In the genomic region with DNA sequence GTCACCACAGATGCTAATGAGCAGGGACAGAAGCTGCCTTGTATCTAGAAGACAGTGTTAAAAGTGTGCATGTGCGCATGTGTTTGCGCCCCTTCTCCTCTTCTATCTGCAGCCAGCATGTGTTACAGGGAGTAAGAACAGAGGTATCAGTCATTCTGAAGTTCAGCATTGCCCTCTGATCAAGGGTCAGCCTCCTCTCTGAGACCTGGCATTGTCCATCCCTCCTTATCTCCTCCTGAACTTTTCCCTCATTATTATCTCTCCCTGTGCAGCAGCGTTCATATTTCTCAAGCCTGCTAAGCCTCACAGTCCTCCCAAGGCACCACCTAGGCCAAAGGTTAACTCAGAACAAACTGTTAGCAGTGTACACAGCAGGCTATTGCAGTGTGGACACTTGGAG, we compare ENCODE assay signal across 21 mouse cellular contexts. TPM values are rescaled to one million over a fixed set of nuclear protein-coding genes. Genes with fewer than 3 reads are reported as not detected.
DNase-seq lines count a peak whose midpoint lies in the region; ATAC-seq lines count a peak whose summit lies in the region.
"Had no signal": no experiment of that assay in that cellular context is flagged by ENCODE, and none has a peak within 500 bp of the region (broad histone marks: within the 10 kb centered on the region; RNA-seq: fewer than 3 reads in every experiment).

No protein-coding gene starts in this region.

- H3K4me3 ChIP-seq in intestine, embryonic 15.5 days (replicated peaks) = no peak overlapping the region
- no peak overlapping the region for H3K4me3 ChIP-seq in liver, embryonic 13.5 days (replicated peaks)
- no peak overlapping the region for H3K4me3 ChIP-seq in stomach, embryonic 14.5 days (ENCODE audit: low read depth, low read length)
- no peak overlapping the region for H3K4me3 ChIP-seq in midbrain, embryonic 10.5 days
- H3K4me3 ChIP-seq: embryonic facial prominence, embryonic 10.5 days; erythroblast, embryonic 14.5 days; gastrocnemius, adult 2 months; limb, embryonic 15.5 days; neural tube, embryonic 12.5 days had no signal

- no peaks in the 10 kb centered on the region for H3K27me3 ChIP-seq in intestine, embryonic 15.5 days (replicated peaks)
- H3K27me3 ChIP-seq in liver, embryonic 13.5 days = no peaks in the 10 kb centered on the region
- no peaks in the 10 kb centered on the region for H3K27me3 ChIP-seq in stomach, embryonic 14.5 days (ENCODE audit: control insufficient read depth, insufficient read depth, low read length)
- no peaks in the 10 kb centered on the region for H3K27me3 ChIP-seq in midbrain, embryonic 10.5 days (ENCODE audit: low read depth, poor library complexity, severe bottlenecking)
- H3K27me3 ChIP-seq: limb, embryonic 15.5 days; neural tube, embryonic 12.5 days had no signal

- H3K27ac ChIP-seq in intestine, embryonic 15.5 days = peak overlapping the region; percentile 42
- peak overlapping the region; percentile 59 for H3K27ac ChIP-seq in liver, embryonic 13.5 days
- H3K27ac ChIP-seq in stomach, embryonic 14.5 days (ENCODE audit: low read length) = no peak overlapping the region
- H3K27ac ChIP-seq in midbrain, embryonic 10.5 days (replicated peaks) = no peak overlapping the region
- H3K27ac ChIP-seq: embryonic facial prominence, embryonic 10.5 days; gastrocnemius, adult 2 months; kidney, postnatal 0 days; limb, embryonic 15.5 days; neural tube, embryonic 12.5 days had no signal

- 51% methylated on average over 3 of the region's 3 CpGs for WGBS in intestine, embryonic 15.5 days
- 43% methylated on average over 3 of the region's 3 CpGs for WGBS in liver, embryonic 13.5 days (ENCODE audit: insufficient replicate concordance)
- 62% methylated on average over 3 of the region's 3 CpGs for WGBS in stomach, embryonic 14.5 days
- WGBS in midbrain, embryonic 10.5 days = 90% methylated on average over 3 of the region's 3 CpGs

- H3K9ac ChIP-seq in intestine, embryonic 15.5 days = no peak overlapping the region
- no peak overlapping the region for H3K9ac ChIP-seq in liver, embryonic 13.5 days
- no peak overlapping the region for H3K9ac ChIP-seq in stomach, embryonic 14.5 days (replicated peaks; ENCODE audit: low read depth, low read length)
- H3K9ac ChIP-seq: forebrain, postnatal 0 days; limb, embryonic 15.5 days; neural tube, embryonic 12.5 days had no signal

- peak; percentile 92 for ATAC-seq in intestine, embryonic 15.5 days
- peak; percentile 86 for ATAC-seq in liver, embryonic 13.5 days (ENCODE audit: low read depth)
- 0 out of 2 replicates have a peak, but pooled peaks have one; percentile 37 for ATAC-seq in stomach, embryonic 14.5 days (ENCODE audit: insufficient number of reproducible peaks, insufficient read depth, low FRiP score, low read depth)
- ATAC-seq: forebrain, postnatal 0 days had no signal

- peaks cover 4% of the 10 kb centered on the region; the same call in 1 of the 2 replicates for H3K36me3 ChIP-seq in intestine, embryonic 15.5 days
- H3K36me3 ChIP-seq in liver, embryonic 13.5 days = peaks cover 2% of the 10 kb centered on the region; the same call in 1 of the 2 replicates
- H3K36me3 ChIP-seq in stomach, embryonic 14.5 days (ENCODE audit: control insufficient read depth, insufficient read depth, low read length) = no peaks in the 10 kb centered on the region
- H3K36me3 ChIP-seq in midbrain, embryonic 10.5 days = no peaks in the 10 kb centered on the region

- no peaks in the 10 kb centered on the region for H3K9me3 ChIP-seq in intestine, embryonic 15.5 days
- H3K9me3 ChIP-seq in liver, embryonic 13.5 days (replicated peaks) = no peaks in the 10 kb centered on the region
- no peaks in the 10 kb centered on the region for H3K9me3 ChIP-seq in stomach, embryonic 14.5 days (ENCODE audit: control insufficient read depth, low read depth, low read length)
- H3K9me3 ChIP-seq in midbrain, embryonic 10.5 days (replicated peaks) = no peaks in the 10 kb centered on the region
- H3K9me3 ChIP-seq: embryonic facial prominence, embryonic 10.5 days; limb, embryonic 15.5 days; neural tube, embryonic 12.5 days had no signal

- DNase-seq in adipocyte (ENCODE audit: low spot score) = peak; percentile 43
- DNase-seq in liver, embryonic 13.5 days = peak; percentile 20
- no peak for DNase-seq in midbrain, embryonic 10.5 days (ENCODE audit: low spot score)
- DNase-seq in kidney, postnatal 14 days = no peak
- no peak for DNase-seq in urinary bladder, postnatal 14 days (ENCODE audit: low spot score)
- DNase-seq: adrenal gland, adult 8-10 months; cerebellum, adult 11-12 months; cerebellum, postnatal 25 days; forebrain, postnatal 0 days; gastrocnemius, adult 2 months; lung, postnatal 14 days; right cerebral cortex, postnatal 25 days; thymus, adult 2 months had no signal

- 0 out of 2 replicates have a peak, but pooled peaks cover 3% of the 10 kb centered on the region for H3K4me1 ChIP-seq in intestine, embryonic 15.5 days (replicated peaks)
- peaks cover 19% of the 10 kb centered on the region for H3K4me1 ChIP-seq in liver, embryonic 13.5 days (replicated peaks)
- H3K4me1 ChIP-seq in stomach, embryonic 14.5 days (ENCODE audit: control insufficient read depth, insufficient read depth, low read length) = no peaks in the 10 kb centered on the region
- peaks cover 5% of the 10 kb centered on the region; the same call in 1 of the 2 replicates for H3K4me1 ChIP-seq in midbrain, embryonic 10.5 days
- H3K4me1 ChIP-seq: embryonic facial prominence, embryonic 10.5 days; limb, embryonic 15.5 days; neural tube, embryonic 12.5 days had no signal

- H3K4me2 ChIP-seq in intestine, embryonic 15.5 days (replicated peaks) = no peak overlapping the region
- H3K4me2 ChIP-seq in liver, embryonic 13.5 days = no peak overlapping the region
- no peak overlapping the region for H3K4me2 ChIP-seq in stomach, embryonic 14.5 days (replicated peaks; ENCODE audit: low read depth, low read length)
- H3K4me2 ChIP-seq: limb, embryonic 15.5 days; midbrain, embryonic 11.5 days; neural tube, embryonic 12.5 days had no signal

RNA-seq across cellular contexts. Expression of gene Pmm2, which starts 33.7 kb away (rescaled TPM):
- 92.0 and 98.9 TPM in 2 replicates for polyA plus RNA-seq in intestine, embryonic 15.5 days (2015; fragmentation: Nextera tagmentation; extraction: Ambion mirVana)
- polyA plus RNA-seq in liver, embryonic 13.5 days (2015; fragmentation: Nextera tagmentation; extraction: Ambion mirVana) = 37.0 and 38.5 TPM in 2 replicates
- polyA plus RNA-seq in stomach, embryonic 14.5 days (2014; fragmentation: Nextera tagmentation; extraction: Ambion mirVana) = 57.1 and 60.0 TPM in 2 replicates
- polyA plus RNA-seq in midbrain, embryonic 10.5 days (2016; fragmentation: Nextera tagmentation; extraction: Ambion mirVana) = 50.5 and 51.9 TPM in 2 replicates

RNA-seq across cellular contexts. Expression of gene Tmem186, which starts 33.7 kb away (rescaled TPM):
- polyA plus RNA-seq in intestine, embryonic 15.5 days (2015; fragmentation: Nextera tagmentation; extraction: Ambion mirVana) = 22.0 and 22.2 TPM in 2 replicates
- polyA plus RNA-seq in liver, embryonic 13.5 days (2015; fragmentation: Nextera tagmentation; extraction: Ambion mirVana) = 11.2 and 11.8 TPM in 2 replicates
- 12.1 and 12.3 TPM in 2 replicates for polyA plus RNA-seq in stomach, embryonic 14.5 days (2014; fragmentation: Nextera tagmentation; extraction: Ambion mirVana)
- 25.7 and 27.9 TPM in 2 replicates for polyA plus RNA-seq in midbrain, embryonic 10.5 days (2016; fragmentation: Nextera tagmentation; extraction: Ambion mirVana)

Comparison
In these comparisons a context has a peak if more than half of its experiments do, and no peak if none do; other contexts are left out.
1. DNase-seq: peak in adipocyte (single experiment) and liver, embryonic 13.5 days (single experiment); none in midbrain, embryonic 10.5 days (single experiment), kidney, postnatal 14 days (single experiment) and urinary bladder, postnatal 14 days (single experiment).
2. ATAC-seq: peak in every context shown above with its lines; median percentile 92 in intestine, embryonic 15.5 days; 86 in liver, embryonic 13.5 days; 37 in stomach, embryonic 14.5 days.
3. H3K27ac ChIP-seq: peak in intestine, embryonic 15.5 days (single experiment) and liver, embryonic 13.5 days (single experiment); none in stomach, embryonic 14.5 days (single experiment) and midbrain, embryonic 10.5 days (single experiment).